Mouse (Mus musculus): Measurements from ENCODE around the gene Spata31. TPM values are rescaled to one million over a fixed set of nuclear protein-coding genes. Genes with fewer than 3 reads are reported as not detected.

Gene Spata31
- not detected in 2 replicates for polyA plus RNA-seq (2015; fragmentation: Nextera tagmentation; extraction: Ambion mirVana)

DNA sequence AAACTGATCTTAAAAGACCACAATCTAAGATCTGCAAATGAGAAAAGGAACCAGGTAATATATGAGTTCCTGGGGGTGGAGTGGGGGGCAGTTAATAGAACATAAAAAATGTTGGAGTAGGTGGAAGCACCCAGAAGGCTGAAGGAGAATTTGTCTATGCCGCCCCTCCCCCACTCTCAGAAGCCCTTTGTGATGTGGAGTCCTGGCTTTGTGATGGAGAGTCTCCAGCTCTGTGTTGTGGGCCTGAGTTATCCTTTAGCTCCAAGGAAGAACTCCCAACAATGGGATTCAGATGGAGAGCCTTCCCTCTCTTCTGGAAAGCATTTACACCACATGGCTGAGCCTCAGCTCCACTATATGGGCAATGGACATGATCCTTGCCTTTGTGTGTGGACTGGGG lies at the start of gene Spata31:
Gene Spata31 (plus strand): TSS at position 216 of the 400 bp plus-strand sequence.

DNA sequence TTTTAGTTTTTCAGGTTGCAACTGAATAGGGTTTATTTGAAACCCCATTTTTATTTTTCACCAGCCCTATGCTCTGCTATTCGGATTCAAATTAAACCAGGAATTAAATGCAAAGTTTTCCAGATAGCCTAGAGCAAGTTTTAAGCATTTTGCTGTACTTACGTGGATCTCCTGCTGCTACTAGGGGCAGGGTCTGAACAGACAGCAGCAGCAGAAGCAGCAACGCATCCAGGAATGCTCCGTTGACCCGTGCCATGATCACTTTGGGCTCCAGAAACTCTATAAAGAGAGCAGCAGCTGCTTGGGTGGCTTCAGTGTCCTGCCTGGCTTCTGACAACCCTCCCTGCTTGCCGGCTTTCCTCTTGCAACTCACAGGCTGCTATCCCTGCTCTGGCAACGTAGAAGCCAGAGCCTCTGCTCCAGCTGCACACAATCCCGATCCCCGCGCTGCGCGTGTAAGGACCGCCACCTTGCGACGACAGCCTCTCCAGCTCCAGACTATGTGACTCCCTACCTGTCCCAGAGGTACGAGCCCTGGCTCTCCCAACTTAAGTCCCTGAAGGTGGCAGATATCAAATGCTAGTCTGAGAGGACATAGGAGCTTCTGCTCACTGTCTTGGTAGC lies 13.5 kb upstream of the Spata31 start, which contains the start of gene Cntnap3:
Gene Cntnap3 (minus strand): TSS at position 371 of the 624 bp plus-strand sequence.

Other genes with a start within 250 kb of the Spata31 start
- 0.44 and 0.49 TPM in 2 replicates for gene Cntnap3, start 13.5 kb upstream of the Spata31 start, polyA plus RNA-seq (2015; fragmentation: Nextera tagmentation; extraction: Ambion mirVana)
- not detected in 2 replicates for gene Spata31d1c, start 115.7 kb downstream of the Spata31 start, polyA plus RNA-seq (2015; fragmentation: Nextera tagmentation; extraction: Ambion mirVana)
- gene Prss47, start 135.4 kb downstream of the Spata31 start, polyA plus RNA-seq (2015; fragmentation: Nextera tagmentation; extraction: Ambion mirVana), result not detected in 2 replicates
- gene Mfsd14b, start 195.6 kb downstream of the Spata31 start, polyA plus RNA-seq (2015; fragmentation: Nextera tagmentation; extraction: Ambion mirVana), result 31.7 and 39.1 TPM in 2 replicates
- gene Olfr465-ps1, start 220.7 kb downstream of the Spata31 start, polyA plus RNA-seq (2015; fragmentation: Nextera tagmentation; extraction: Ambion mirVana), result not detected in 2 replicates
- gene Olfr466, start 232.8 kb downstream of the Spata31 start, polyA plus RNA-seq (2015; fragmentation: Nextera tagmentation; extraction: Ambion mirVana), result not detected in 2 replicates

Data from urinary bladder, postnatal 0 days (tissue).